ENCODE assay signal across 17 mouse cellular contexts in the genomic region with DNA sequence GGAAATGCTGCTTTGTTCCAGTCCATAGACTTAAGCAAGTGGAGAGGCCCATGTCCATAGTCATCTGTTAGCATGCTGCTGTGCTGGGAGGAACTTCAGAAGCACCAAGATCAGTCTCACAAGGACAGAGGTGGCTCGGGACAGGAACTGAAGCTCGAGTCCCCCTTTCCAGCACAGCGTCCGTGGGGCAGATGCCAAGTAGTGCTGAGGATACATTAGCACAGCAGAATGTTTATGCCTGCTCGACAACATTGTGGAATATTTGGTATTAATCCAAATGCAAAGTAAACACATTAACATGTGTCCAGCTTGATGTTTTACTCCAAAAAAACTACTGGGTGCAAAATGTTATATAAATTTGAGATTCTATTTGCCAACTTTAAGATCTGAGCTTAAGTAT. TPM values are rescaled to one million over a fixed set of nuclear protein-coding genes. Genes with fewer than 3 reads are reported as not detected.
DNase-seq lines count a peak whose midpoint lies in the region; ATAC-seq and TF ChIP-seq lines count a peak whose summit lies in the region.
"Had no signal": no experiment of that assay in that cellular context is flagged by ENCODE, and none has a peak within 500 bp of the region (broad histone marks: within the 10 kb centered on the region; RNA-seq: fewer than 3 reads in every experiment).

No protein-coding gene starts in this region.

- H3K9ac ChIP-seq in lung, embryonic 15.5 days, result no peak overlapping the region
- no peak overlapping the region for H3K9ac ChIP-seq in forebrain, postnatal 0 days
- H3K9ac ChIP-seq: forebrain, embryonic 13.5 days; heart, embryonic 13.5 days; hindbrain, embryonic 15.5 days had no signal

- H3K27me3 ChIP-seq in lung, embryonic 15.5 days, result no peaks in the 10 kb centered on the region
- no peaks in the 10 kb centered on the region for H3K27me3 ChIP-seq in forebrain, postnatal 0 days (ENCODE audit: insufficient read depth, low read length)
- H3K27me3 ChIP-seq: forebrain, embryonic 13.5 days; heart, embryonic 13.5 days; hindbrain, embryonic 15.5 days had no signal

- TF ChIP-seq CTCF in brain, embryonic 14.5 days (IDR thresholded peaks at IDR 0.05; ENCODE audit: borderline replicate concordance, extremely low read depth, insufficient read depth, insufficient read length), result no peak
- no peak for TF ChIP-seq CTCF in forebrain, postnatal 0 days (IDR thresholded peaks at IDR 0.05; ENCODE audit: low read depth)

- H3K4me2 ChIP-seq in lung, embryonic 15.5 days, result no peak overlapping the region
- no peak overlapping the region for H3K4me2 ChIP-seq in forebrain, postnatal 0 days (ENCODE audit: low read depth)
- H3K4me2 ChIP-seq: forebrain, embryonic 13.5 days; heart, embryonic 13.5 days; hindbrain, embryonic 15.5 days had no signal

- no peak for TF ChIP-seq POLR2A in brain, embryonic 14.5 days (IDR thresholded peaks at IDR 0.05; ENCODE audit: borderline replicate concordance, extremely low read depth, insufficient read depth, insufficient read length, poor library complexity, severe bottlenecking)

- ATAC-seq in lung, embryonic 15.5 days (ENCODE audit: borderline replicate concordance, extremely low read depth, low FRiP score, low TSS enrichment), result peak; percentile 88; the same call in 1 of the 2 replicates
- ATAC-seq in granulocyte monocyte progenitor cell, adult 5-6 weeks (replicated peaks; ENCODE audit: poor library complexity, severe bottlenecking), result 0 out of 2 replicates have a peak, but pooled peaks have one; percentile 5
- no peak for ATAC-seq in forebrain, postnatal 0 days
- ATAC-seq: forebrain, embryonic 13.5 days had no signal

- peaks cover 23% of the 10 kb centered on the region; the same call in 1 of the 2 replicates for H3K36me3 ChIP-seq in lung, embryonic 15.5 days
- H3K36me3 ChIP-seq in forebrain, postnatal 0 days (ENCODE audit: insufficient read depth), result peaks cover 25% of the 10 kb centered on the region; the same call in 1 of the 2 replicates

- no peak overlapping the region for H3K27ac ChIP-seq in lung, embryonic 15.5 days
- H3K27ac ChIP-seq in forebrain, postnatal 0 days (ENCODE audit: low read depth, low read length), result no peak overlapping the region
- H3K27ac ChIP-seq: embryonic facial prominence, embryonic 10.5 days; forebrain, embryonic 13.5 days; heart, embryonic 13.5 days; hindbrain, embryonic 15.5 days had no signal

- H3K4me3 ChIP-seq in lung, embryonic 15.5 days, result no peak overlapping the region
- H3K4me3 ChIP-seq in forebrain, postnatal 0 days (ENCODE audit: low read depth, low read length), result no peak overlapping the region
- H3K4me3 ChIP-seq: embryonic facial prominence, embryonic 10.5 days; forebrain, embryonic 13.5 days; heart, embryonic 13.5 days; hindbrain, embryonic 15.5 days had no signal

- no peak for DNase-seq in lung, postnatal 36 days
- DNase-seq in brain, embryonic 14.5 days (ENCODE audit: low read depth), result peak; percentile 1
- no peak for DNase-seq in forebrain, postnatal 0 days
- DNase-seq in embryo, embryonic 9.5 days (ENCODE audit: extremely low spot score), result no peak
- DNase-seq: adrenal gland, postnatal 10 days; cerebellum, adult 18-20 months; cerebellum, adult 9-11 months; cerebellum, postnatal 36 days; gastrocnemius, postnatal 25 days; heart, adult 11 months; heart, postnatal 36 days had no signal

- 36% methylated on average over 5 of the region's 5 CpGs for WGBS in lung, embryonic 15.5 days
- 65% methylated on average over 5 of the region's 5 CpGs for WGBS in forebrain, postnatal 0 days

- 0 out of 2 replicates have a peak, but pooled peaks cover 5% of the 10 kb centered on the region for H3K4me1 ChIP-seq in lung, embryonic 15.5 days
- H3K4me1 ChIP-seq in forebrain, postnatal 0 days (ENCODE audit: insufficient read depth), result no peaks in the 10 kb centered on the region
- H3K4me1 ChIP-seq: embryonic facial prominence, embryonic 10.5 days; forebrain, embryonic 13.5 days; heart, embryonic 13.5 days; hindbrain, embryonic 15.5 days had no signal

- H3K9me3 ChIP-seq in lung, embryonic 15.5 days, result no peaks in the 10 kb centered on the region
- H3K9me3 ChIP-seq in forebrain, postnatal 0 days (ENCODE audit: low read length), result no peaks in the 10 kb centered on the region
- H3K9me3 ChIP-seq: embryonic facial prominence, embryonic 10.5 days; forebrain, embryonic 13.5 days; heart, embryonic 13.5 days; hindbrain, embryonic 15.5 days had no signal

RNA-seq across cellular contexts. Expression of a gene that starts 41.0 kb away (rescaled TPM):
- polyA plus RNA-seq in lung, embryonic 15.5 days (2015; fragmentation: Nextera tagmentation; extraction: Ambion mirVana), result 4.5 and 5.2 TPM in 2 replicates
- 0.72 and 0.75 TPM in 2 replicates for polyA plus RNA-seq in brain, embryonic 14.5 days (2012; rRNA removed)
- total RNA-seq in granulocyte monocyte progenitor cell, adult 5-6 weeks (2014; fragmentation: Nextera tagmentation), result 62.9 and 64.4 TPM in 2 replicates
- 50.5 and 70.7 TPM in 2 replicates for total RNA-seq in granulocyte monocyte progenitor cell, adult 5-6 weeks (2017)
- total RNA-seq in forebrain, postnatal 0 days (2014; rRNA removed), result 0.08 and 1.5 TPM in 2 replicates
- 1.5 and 3.1 TPM in 2 replicates for polyA plus RNA-seq in forebrain, postnatal 0 days (2015; fragmentation: Nextera tagmentation; extraction: Ambion mirVana)
